Mouse (Mus musculus) lung, adult 2 months (tissue): ENCODE data around the gene Mmp11.

Experiments
- CTCF ChIP-seq: fragments of 200-500 bp; IDR thresholded peaks from 2 replicates; pipeline ENCODE4 v1.5.1; 2011; ENCODE audit warnings: mild to moderate bottlenecking, low read length, control low read depth; ENCODE audit not compliant: insufficient read depth
- POLR2A ChIP-seq: fragments of 200-500 bp; IDR thresholded peaks from 2 replicates; pipeline ENCODE4 v1.6.1; 2011; ENCODE audit warnings: low read depth, mild to moderate bottlenecking, control low read depth, low read length, borderline replicate concordance; ENCODE audit errors: extremely low read depth

- TF ChIP-seq POLR2A = no peak
- TF ChIP-seq CTCF = no peak
Observed at GRCm38 (mm10) chr10:75898039-75898564, 38.2 kb downstream of the Mmp11 start.
